Mouse (Mus musculus): ENCODE data around the gene Rab30.
"Not testable (repeated sequence)": the region's sequence is repeated elsewhere in the genome, so short reads cannot be mapped to it uniquely, and the experiment has no call there.

Gene Rab30

DNA sequence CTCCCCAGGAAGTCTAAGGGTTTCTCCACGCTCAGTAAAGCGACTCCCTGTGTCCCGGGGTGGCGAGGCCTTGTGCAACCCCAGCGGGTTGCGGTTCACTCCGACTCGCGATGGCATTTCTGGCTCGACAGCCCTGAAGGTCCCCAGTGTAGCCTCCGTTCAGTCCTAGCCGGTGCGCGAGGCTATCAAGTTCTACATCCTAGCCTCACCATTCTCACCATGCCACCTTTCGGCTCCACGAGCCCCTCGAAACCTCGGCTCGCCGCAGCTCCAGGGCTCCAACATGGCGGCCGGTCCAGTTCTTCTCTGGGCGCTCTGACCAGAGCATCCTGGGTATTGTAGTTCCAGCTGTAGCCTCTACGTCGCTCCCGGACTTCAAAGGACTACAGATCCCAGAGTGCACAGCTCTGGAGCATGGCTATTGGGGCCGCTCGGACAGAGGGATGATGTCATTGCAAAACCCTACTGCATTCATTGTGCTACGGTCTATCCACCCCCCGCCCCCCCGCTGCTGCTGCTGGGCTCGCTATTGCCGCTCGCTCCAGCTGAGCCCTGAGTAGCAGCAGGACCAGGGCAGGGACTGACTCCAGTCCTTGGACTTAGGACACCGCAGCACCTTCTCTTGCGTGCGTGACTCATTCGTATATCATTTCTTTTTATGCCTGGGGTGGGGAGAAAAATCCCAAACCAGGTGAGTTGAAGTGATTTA is at the start of gene Rab30:
Rab30 (plus strand) TSS at position 452 of the 709 bp plus-strand sequence.
- DNase-seq (ENCODE audit: low spot score), result peak; percentile 97

DNA sequence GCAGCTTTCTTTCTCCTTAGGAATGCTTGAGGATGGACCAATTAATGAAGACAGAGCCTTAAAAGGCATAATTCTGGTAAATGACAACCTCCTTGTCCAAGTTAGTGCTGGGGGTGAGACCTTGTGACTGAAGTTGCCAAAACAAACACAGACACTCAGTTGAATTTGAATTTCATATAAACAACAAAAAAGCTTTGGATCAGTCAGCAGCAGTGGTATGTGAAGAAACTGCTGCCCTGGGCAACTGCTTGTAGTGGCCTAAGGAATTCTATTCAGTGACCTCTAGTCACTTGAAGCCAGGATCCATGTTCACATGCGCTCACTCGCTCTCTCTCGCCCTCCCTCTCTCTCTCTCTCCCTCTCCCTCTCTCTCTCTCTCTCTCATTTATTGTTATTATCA is 45.0 kb upstream of the Rab30 start:
- DNase-seq (ENCODE audit: low spot score), result no peak

DNA sequence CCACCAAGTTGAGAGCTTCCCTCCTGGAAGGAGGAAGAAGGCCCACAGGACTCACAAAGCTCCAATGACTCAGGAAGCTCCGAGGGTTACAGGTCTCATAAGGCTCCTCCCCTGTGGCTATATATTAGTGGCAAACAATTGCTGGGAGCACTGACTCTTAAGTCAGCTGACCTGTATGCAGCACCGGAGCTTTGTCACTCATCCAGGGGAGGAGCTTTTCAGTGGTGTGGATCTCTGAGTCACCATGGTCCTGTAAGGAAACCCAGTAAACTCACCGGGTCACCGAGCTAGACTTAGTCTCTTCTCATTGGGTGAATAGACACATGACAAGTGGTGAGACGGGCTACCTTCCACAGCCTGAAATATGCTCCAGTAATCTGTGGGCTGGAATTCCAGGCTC is 42.6 kb upstream of the Rab30 start:
- no peak for DNase-seq (ENCODE audit: low spot score)

DNA sequence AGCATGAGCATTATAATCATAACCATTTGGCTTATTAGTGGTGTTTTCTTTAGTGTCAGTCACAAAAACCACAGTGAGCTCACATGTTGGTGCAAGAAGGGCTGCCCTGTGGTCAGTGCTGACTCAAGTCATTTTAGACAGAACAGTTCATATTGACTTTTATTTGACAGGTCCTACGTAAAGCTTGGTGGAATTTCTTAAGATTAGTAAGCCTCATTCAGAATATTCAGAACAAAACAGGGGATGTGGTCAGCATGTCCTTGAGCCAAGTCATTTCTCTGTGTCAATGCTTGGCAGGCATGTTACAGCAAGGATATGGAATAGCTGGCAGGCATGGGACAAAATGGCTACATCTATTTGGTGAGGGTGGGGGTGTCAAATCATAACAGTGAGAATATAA is 37.7 kb upstream of the Rab30 start:
- DNase-seq (ENCODE audit: low spot score), result no peak

GRCm38 (mm10) chr7:92705534-92705933 is 35.9 kb upstream of the Rab30 start:
- no peak for DNase-seq (ENCODE audit: low spot score)

- no peak for DNase-seq (ENCODE audit: low spot score)
Measured at GRCm38 (mm10) chr7:92706711-92707110, 34.7 kb upstream of the Rab30 start.

DNA sequence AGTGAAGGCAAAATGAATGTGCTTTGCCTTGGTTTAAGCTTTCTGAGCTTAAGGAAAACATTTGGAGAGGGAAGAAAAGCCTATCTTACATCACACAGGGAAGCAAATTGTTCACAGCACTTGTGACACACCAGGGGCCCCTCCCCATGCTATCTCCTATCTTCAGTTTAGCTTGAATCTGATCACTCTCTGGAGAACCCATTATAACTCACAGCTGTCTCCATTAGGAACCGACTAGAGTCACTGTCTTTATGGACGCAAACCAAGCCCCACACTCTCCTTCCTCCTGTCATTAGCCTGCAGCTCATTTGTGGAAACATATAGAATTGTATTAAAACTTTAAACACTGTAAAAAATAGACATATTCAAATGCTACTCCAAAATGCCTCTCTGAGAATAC is 31.8 kb upstream of the Rab30 start:
- no peak for DNase-seq (ENCODE audit: low spot score)

DNA sequence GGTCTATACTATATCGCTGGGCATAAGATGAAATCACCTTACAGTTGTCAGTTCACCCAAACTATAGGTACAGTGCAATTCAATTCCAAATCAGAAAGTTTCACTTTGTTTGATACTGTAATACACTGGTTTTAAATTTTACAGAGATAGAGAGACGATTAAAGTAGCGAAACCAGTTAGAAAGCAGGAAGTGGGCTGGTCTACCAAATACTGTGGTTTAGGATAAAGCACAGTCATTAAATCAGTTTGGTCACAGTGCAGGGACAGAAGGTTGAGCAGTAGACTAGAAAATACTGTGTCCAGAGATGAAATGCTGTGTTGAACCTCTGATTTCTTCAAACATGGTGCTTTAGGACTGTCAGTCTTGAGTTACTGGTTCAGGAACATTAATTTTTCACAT is 29.8 kb upstream of the Rab30 start:
- DNase-seq (ENCODE audit: low spot score), result no peak

- no peak for DNase-seq (ENCODE audit: low spot score)
Measured at GRCm38 (mm10) chr7:92715055-92715454, 26.3 kb upstream of the Rab30 start.

GRCm38 (mm10) chr7:92720156-92720905 is 21.1 kb upstream of the Rab30 start:
- DNase-seq (ENCODE audit: low spot score), result no peak

DNA sequence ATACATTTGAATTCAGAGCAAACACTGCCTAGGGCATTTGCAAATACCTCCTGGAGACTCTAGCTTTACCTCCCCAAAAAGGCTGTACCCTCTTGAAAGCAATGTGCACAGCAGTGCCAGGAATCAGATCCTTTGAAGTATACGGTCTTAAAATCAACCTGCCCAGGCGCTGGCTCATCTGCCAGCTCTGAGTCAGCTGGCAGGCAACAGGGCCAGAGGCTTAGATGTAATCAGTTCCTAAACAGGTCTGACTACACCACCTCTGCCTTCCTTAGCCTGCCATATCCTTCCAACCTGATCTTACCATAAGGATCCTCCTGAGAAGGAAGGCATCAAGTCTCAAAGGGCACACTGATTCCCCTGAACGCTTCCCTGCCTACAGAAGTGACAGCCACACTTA is 17.7 kb upstream of the Rab30 start:
- no peak for DNase-seq (ENCODE audit: low spot score)

- DNase-seq (ENCODE audit: low spot score), result no peak
Measured at GRCm38 (mm10) chr7:92724261-92724660, 17.1 kb upstream of the Rab30 start.

- not testable (repeated sequence) for DNase-seq (ENCODE audit: low spot score)
Measured at GRCm38 (mm10) chr7:92729583-92729982, 11.8 kb upstream of the Rab30 start.

DNA sequence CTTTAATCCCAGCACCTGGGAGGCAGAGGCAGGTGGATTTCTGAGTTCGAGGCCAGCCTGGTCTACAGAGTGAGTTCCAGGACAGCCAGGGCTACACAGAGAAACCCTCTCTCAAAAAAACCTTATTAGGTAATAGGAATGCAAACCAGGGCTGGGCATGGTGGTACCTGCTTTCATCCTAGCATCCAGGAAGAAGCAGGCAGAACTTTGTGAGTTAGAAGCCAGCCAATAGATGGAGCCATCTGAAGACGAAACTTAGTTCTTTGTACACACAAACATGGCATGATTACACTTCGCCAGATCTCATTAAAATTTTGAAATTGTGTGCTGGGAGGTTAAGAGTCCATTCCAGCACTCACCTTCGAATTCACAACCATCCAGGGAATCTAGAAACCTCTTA is 10.9 kb upstream of the Rab30 start:
- no peak for DNase-seq (ENCODE audit: low spot score)

GRCm38 (mm10) chr7:92730959-92731358 is 10.4 kb upstream of the Rab30 start:
- no peak for DNase-seq (ENCODE audit: low spot score)

GRCm38 (mm10) chr7:92732136-92732535 is 9.3 kb upstream of the Rab30 start:
- no peak for DNase-seq (ENCODE audit: low spot score)

GRCm38 (mm10) chr7:92737560-92737959 is 3.8 kb upstream of the Rab30 start:
- DNase-seq (ENCODE audit: low spot score), result no peak

DNA sequence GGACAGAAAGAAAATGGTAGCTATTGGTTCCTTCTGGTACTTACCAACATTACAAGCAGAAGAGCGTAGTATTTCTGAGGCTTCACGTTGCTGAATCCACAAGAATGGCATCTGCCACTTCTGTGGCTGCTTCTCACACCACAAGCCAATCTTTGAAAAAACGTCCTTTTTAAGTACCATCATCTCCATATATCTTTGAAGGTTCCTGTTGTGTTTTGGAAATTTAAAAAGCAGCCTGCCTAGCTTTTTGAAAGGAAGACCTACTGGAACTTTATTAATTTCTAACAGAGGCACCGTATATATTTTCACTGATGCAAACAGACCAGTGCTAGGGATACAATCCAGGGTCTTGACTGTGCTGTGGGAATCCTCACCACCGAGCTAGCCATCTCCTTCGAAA is 1.4 kb upstream of the Rab30 start:
- no peak for DNase-seq (ENCODE audit: low spot score)

DNA sequence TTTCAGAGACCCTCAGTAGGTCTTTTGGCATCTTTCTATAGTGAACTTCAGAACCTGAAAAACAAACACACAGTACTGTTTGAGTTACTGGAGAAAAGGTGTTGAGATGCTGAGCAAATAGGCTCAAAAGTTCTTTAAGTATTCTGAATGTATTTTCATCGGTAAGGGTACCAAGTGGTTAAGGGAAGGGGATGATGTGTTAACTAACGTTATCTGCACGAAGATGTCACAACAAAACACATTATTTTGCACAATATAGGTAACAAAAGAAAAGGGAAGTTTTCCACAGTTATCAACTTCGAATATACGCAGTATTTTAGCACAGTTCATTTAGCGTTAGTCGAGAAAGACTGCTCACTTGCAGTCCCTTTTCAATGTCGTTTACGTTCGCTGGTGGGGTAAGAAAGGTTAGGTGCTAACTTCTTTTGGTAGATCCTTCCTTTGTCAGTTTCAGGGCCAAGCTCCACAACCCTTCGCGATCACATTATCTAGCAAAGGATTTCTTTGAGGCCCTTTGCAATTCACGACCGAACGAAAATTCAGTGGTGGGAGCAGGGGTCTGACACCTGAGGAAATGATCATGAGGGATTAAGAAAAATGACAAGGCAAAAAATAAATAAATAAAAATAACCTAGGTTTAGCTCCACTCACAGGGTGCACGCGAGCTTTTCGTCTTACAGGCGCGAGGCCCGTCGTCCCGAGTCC is 840 bp upstream of the Rab30 start:
- DNase-seq (ENCODE audit: low spot score), result no peak

GRCm38 (mm10) chr7:92741861-92742249 is 452 bp downstream of the Rab30 start:
- peak; percentile 28 for DNase-seq (ENCODE audit: low spot score)

DNA sequence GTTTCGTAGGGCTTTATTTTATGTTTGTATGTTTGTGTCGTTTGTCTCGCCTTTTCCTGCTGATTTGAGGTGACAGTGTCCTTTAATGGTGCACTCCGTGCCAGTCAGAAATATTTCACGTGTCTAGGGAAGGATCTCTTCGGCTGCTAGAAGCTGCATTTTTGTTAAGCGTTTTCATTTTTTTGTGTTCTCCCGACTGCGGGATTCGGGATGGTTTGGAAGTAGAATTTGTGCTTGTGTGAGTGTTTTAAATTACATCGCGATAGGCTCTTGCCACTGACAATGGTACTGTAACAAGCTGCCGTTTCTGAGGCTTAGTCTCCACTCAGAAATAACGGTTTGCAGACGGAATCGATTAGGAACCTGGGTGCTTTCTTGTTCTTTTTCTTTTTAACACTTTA is 938 bp downstream of the Rab30 start:
- DNase-seq (ENCODE audit: low spot score), result no peak

DNA sequence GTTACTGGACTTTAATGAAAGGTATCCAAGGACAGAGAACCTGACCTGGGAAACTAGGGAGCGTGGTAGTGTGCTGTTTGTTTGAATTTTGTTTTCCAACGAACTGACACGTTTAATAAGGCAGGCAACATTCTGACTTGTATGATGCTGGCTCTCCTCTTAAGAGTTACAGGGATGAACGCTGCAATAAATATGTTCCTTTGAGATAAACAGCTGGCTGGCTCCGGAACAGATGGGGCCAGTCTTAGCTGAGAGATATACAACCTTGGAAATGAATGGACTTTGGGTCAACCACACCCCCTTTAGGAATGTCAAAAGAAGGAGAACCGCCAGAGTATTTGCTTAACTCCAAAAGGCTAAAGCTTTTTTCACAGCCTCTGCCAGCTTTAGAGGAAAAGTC is 1.4 kb downstream of the Rab30 start:
- DNase-seq (ENCODE audit: low spot score), result no peak

- no peak for DNase-seq (ENCODE audit: low spot score)
Measured at GRCm38 (mm10) chr7:92743325-92743724, 1.9 kb downstream of the Rab30 start.

All from left cerebral cortex, adult 11 months (tissue).